ENCODE assay signal across 8 mouse cellular contexts in the genomic region with DNA sequence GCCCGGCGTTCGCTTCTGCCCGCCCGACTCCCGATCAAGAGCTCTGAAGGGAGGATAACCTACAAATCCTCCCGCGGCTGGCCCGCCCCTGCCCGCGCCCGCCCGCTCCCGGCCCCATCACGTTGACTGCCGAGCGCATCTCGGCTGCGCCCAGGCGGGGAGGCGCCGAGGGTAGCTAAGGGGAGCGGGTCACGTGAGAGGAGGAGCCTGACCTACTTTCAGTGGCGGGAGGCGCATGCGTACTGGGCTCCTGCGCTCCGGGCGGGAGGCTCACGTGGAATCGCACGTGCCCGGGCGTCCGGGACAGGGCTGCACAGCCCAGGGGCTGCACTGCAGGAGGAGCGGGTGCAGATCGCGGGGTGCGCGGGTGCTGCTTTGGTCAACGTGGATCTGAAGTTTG. TPM values are rescaled to one million over a fixed set of nuclear protein-coding genes. Genes with fewer than 3 reads are reported as not detected.
A peak's percentile ranks its signal among the peaks of the same experiment; 100 is the strongest.
DNase-seq lines count a peak whose midpoint lies in the region; ATAC-seq and TF ChIP-seq lines count a peak whose summit lies in the region.

No protein-coding gene starts in this region.

- peak overlapping the region; percentile 63 for H3K4me2 ChIP-seq in lung, embryonic 15.5 days

- ATAC-seq in frontal cortex, adult (ENCODE audit: low TSS enrichment) = peak; percentile 97
- peak; percentile 99 for ATAC-seq in lung, embryonic 15.5 days (ENCODE audit: borderline replicate concordance, extremely low read depth, low FRiP score, low TSS enrichment)

- TF ChIP-seq RAD21 in MEL (IDR thresholded peaks at IDR 0.05; ENCODE audit: low read depth, low read length) = no peak

- no peak for TF ChIP-seq EP300 in MEL (IDR thresholded peaks at IDR 0.05; ENCODE audit: low read depth in 1 of 2, low read length in 2 of 2)

- no peaks in the 10 kb centered on the region for H3K9me3 ChIP-seq in MEL (replicated peaks; ENCODE audit: insufficient read depth, low read length)
- no peaks in the 10 kb centered on the region for H3K9me3 ChIP-seq in hindbrain, embryonic 10.5 days
- no peaks in the 10 kb centered on the region for H3K9me3 ChIP-seq in lung, embryonic 15.5 days

- peak overlapping the region in 1 of 2 experiments; percentile 39; a peak in 2 of 4 replicates for H3K4me3 ChIP-seq in MEL (ENCODE audit: control insufficient read depth in 1 of 2, insufficient read depth in 1 of 2, low read depth in 2 of 2, low read length in 2 of 2)
- peak overlapping the region; percentile 44 for H3K4me3 ChIP-seq in hindbrain, embryonic 10.5 days
- H3K4me3 ChIP-seq in lung, embryonic 15.5 days = peak overlapping the region; percentile 30

- H3K4me1 ChIP-seq in MEL (ENCODE audit: control insufficient read depth in 1 of 2, insufficient read depth in 2 of 2, low read length in 2 of 2) = peaks cover 0 to 5% of the 10 kb centered on the region in 2 experiments; a peak in 2 of 4 replicates
- peaks cover 13% of the 10 kb centered on the region for H3K4me1 ChIP-seq in hindbrain, embryonic 10.5 days (replicated peaks)
- peaks cover 5% of the 10 kb centered on the region for H3K4me1 ChIP-seq in lung, embryonic 15.5 days

- H3K9ac ChIP-seq in MEL (ENCODE audit: control insufficient read depth, low read depth, low read length, poor library complexity, severe bottlenecking) = 0 out of 2 replicates have a peak overlapping the region, but pooled peaks have one; percentile 2
- no peak overlapping the region; the same call in 1 of the 2 replicates for H3K9ac ChIP-seq in lung, embryonic 15.5 days

- peak; percentile 91 for DNase-seq in MEL (ENCODE audit: low read depth, low spot score)
- peak; percentile 100 for DNase-seq in cerebellum, adult 8-10 months
- peak; percentile 96 for DNase-seq in hindbrain, embryonic 10.5 days (ENCODE audit: low spot score)
- DNase-seq in layer of hippocampus, adult 9-10 months (ENCODE audit: low spot score) = peak; percentile 95
- DNase-seq in ovary, postnatal 14 days (ENCODE audit: low spot score) = peak; percentile 99
- peak; percentile 95 to 97 for DNase-seq in thymus, postnatal 10 days (ENCODE audit: low spot score in 2 of 2)

- WGBS in hindbrain, embryonic 10.5 days = under 1% methylated on average over 42 of the region's 42 CpGs
- WGBS in lung, embryonic 15.5 days = under 1% methylated on average over 42 of the region's 42 CpGs

- H3K27me3 ChIP-seq in MEL (ENCODE audit: control insufficient read depth in 1 of 2, insufficient read depth in 2 of 2, low read length in 2 of 2) = no peaks in the 10 kb centered on the region
- peaks cover 37% of the 10 kb centered on the region for H3K27me3 ChIP-seq in hindbrain, embryonic 10.5 days (ENCODE audit: insufficient read depth, poor library complexity, severe bottlenecking)
- peaks cover 17% of the 10 kb centered on the region; the same call in 1 of the 2 replicates for H3K27me3 ChIP-seq in lung, embryonic 15.5 days

- H3K36me3 ChIP-seq in MEL (ENCODE audit: control insufficient read depth in 1 of 2, insufficient read depth in 2 of 2, low read length in 2 of 2) = no peaks in the 10 kb centered on the region; a peak in 1 of 4 replicates
- no peaks in the 10 kb centered on the region for H3K36me3 ChIP-seq in hindbrain, embryonic 10.5 days
- H3K36me3 ChIP-seq in lung, embryonic 15.5 days = no peaks in the 10 kb centered on the region

- TF ChIP-seq POLR2A in MEL (IDR thresholded peaks at IDR 0.05; ENCODE audit: control insufficient read depth in 1 of 2, insufficient read depth in 1 of 2, low read depth in 1 of 2, low read length in 2 of 2, poor library complexity in 1 of 2) = no peak; a peak in 1 of 4 replicates

- H3K79me2 ChIP-seq in MEL (ENCODE audit: control insufficient read depth, insufficient read depth, low read length, poor library complexity) = no peaks in the 10 kb centered on the region

- H3K27ac ChIP-seq in MEL (ENCODE audit: control insufficient read depth, low read depth, low read length) = no peak overlapping the region
- peak overlapping the region; percentile 67 for H3K27ac ChIP-seq in hindbrain, embryonic 10.5 days
- no peak overlapping the region for H3K27ac ChIP-seq in lung, embryonic 15.5 days

- no peak for TF ChIP-seq CTCF in MEL (IDR thresholded peaks at IDR 0.05 in 2 of 3, conservative IDR thresholded peaks at IDR 0.05 in 1 of 3; ENCODE audit: control insufficient read depth in 1 of 3, insufficient read depth in 1 of 3, low read depth in 2 of 3, low read length in 3 of 3, poor library complexity in 1 of 3, severe bottlenecking in 1 of 3)

TF ChIP-seq in MEL, 35 proteins besides CTCF, POLR2A, EP300 and RAD21:
- TF ChIP-seq SMC3 (IDR thresholded peaks at IDR 0.05; ENCODE audit: low read depth, low read length) (no peak), MYB (IDR thresholded peaks at IDR 0.05; ENCODE audit: low read depth, low read length) (no peak), NELFE (IDR thresholded peaks at IDR 0.05; ENCODE audit: low read depth, low read length) (no peak), USF1 (IDR thresholded peaks at IDR 0.05; ENCODE audit: low read depth, low read length) (peak; percentile 95), MYC (IDR thresholded peaks at IDR 0.05; ENCODE audit: low read depth, low read length) (peak; percentile 51; the same call in 1 of the 2 replicates), MEF2A (IDR thresholded peaks at IDR 0.05; ENCODE audit: extremely low read depth, insufficient replicate concordance, low read depth, low read length, poor library complexity, severe bottlenecking) (no peak), TAL1 (IDR thresholded peaks at IDR 0.05; ENCODE audit: low read length) (no peak), KAT2A (conservative IDR thresholded peaks at IDR 0.05; ENCODE audit: low read depth, low read length) (no peak), ETS1 (IDR thresholded peaks at IDR 0.05; ENCODE audit: low read depth, low read length) (peak; percentile 46; the same call in 1 of the 2 replicates), RCOR1 (IDR thresholded peaks at IDR 0.05; ENCODE audit: low read depth, low read length) (no peak), NRF1 (IDR thresholded peaks at IDR 0.05; ENCODE audit: insufficient read depth, low read depth, low read length, poor library complexity, severe bottlenecking) (peak; percentile 84), CHD2 (IDR thresholded peaks at IDR 0.05; ENCODE audit: low read length) (no peak), E2F4 (IDR thresholded peaks at IDR 0.05; ENCODE audit: borderline replicate concordance, low read depth, low read length) (no peak), JUND (IDR thresholded peaks at IDR 0.05; ENCODE audit: low read depth, low read length) (no peak), USF2 (IDR thresholded peaks at IDR 0.05; ENCODE audit: borderline replicate concordance in 1 of 2, insufficient read depth in 1 of 2, low read depth in 1 of 2, low read length in 2 of 2) (peak in 1 of 2 experiments; percentile 67; a peak in 1 of 4 replicates), POLR2AphosphoS2 (IDR thresholded peaks at IDR 0.05; ENCODE audit: low read length) (no peak), MAZ (IDR thresholded peaks at IDR 0.05; ENCODE audit: low read depth, low read length) (no peak), GATA1 (IDR thresholded peaks at IDR 0.05; ENCODE audit: low read depth, low read length) (no peak), TCF12 (IDR thresholded peaks at IDR 0.05; ENCODE audit: low read depth, low read length) (no peak), ZMIZ1 (IDR thresholded peaks at IDR 0.05; ENCODE audit: low read depth, low read length) (no peak), POLR2AphosphoS5 (IDR thresholded peaks at IDR 0.05; ENCODE audit: borderline replicate concordance, low read depth, low read length) (no peak), MAX (IDR thresholded peaks at IDR 0.05; ENCODE audit: low read length) (peak; percentile 98), TBP (IDR thresholded peaks at IDR 0.05; ENCODE audit: low read depth, low read length) (no peak), UBTF (IDR thresholded peaks at IDR 0.05; ENCODE audit: borderline replicate concordance, insufficient read depth, low read depth, low read length) (no peak), ZKSCAN1 (IDR thresholded peaks at IDR 0.05; ENCODE audit: low read depth, low read length) (no peak), MXI1 (IDR thresholded peaks at IDR 0.05; ENCODE audit: low read depth, low read length) (peak; percentile 52; the same call in 1 of the 2 replicates), SIN3A (IDR thresholded peaks at IDR 0.05; ENCODE audit: low read length) (peak; percentile 61; the same call in 1 of the 2 replicates), MAFK (IDR thresholded peaks at IDR 0.05; ENCODE audit: borderline replicate concordance, low read depth, low read length) (no peak), ZC3H11A (IDR thresholded peaks at IDR 0.05; ENCODE audit: low read depth, low read length) (no peak), CHD1 (IDR thresholded peaks at IDR 0.05; ENCODE audit: low read depth, low read length) (no peak), HCFC1 (IDR thresholded peaks at IDR 0.05; ENCODE audit: low read depth, low read length) (peak; percentile 23; the same call in 1 of the 2 replicates), ZNF384 (IDR thresholded peaks at IDR 0.05; ENCODE audit: low read depth, low read length) (no peak), ELF1 (IDR thresholded peaks at IDR 0.05; ENCODE audit: low read depth, low read length) (no peak), BHLHE40 (IDR thresholded peaks at IDR 0.05; ENCODE audit: borderline replicate concordance, low read depth, low read length) (peak; percentile 95), GABPA (IDR thresholded peaks at IDR 0.05; ENCODE audit: low read depth, low read length) (no peak)

RNA-seq across cellular contexts. Expression of a gene that starts 27.2 kb away (rescaled TPM):
- total RNA-seq in MEL (2012; rRNA removed) = 0.10 and 0.42 TPM in 2 replicates
- polyA plus RNA-seq in MEL (2012; ENCODE audit: insufficient read depth in 1 of 2, insufficient read length in 2 of 2, low read depth in 1 of 2, low replicate concordance in 2 of 2, missing spikeins in 1 of 2) = 1 to 10 TPM in 1 of 2 experiments, not detected in 1; 1.5 TPM
- 1.0 and 1.9 TPM in 2 replicates for polyA plus RNA-seq in hindbrain, embryonic 10.5 days (2016; fragmentation: Nextera tagmentation; extraction: Ambion mirVana)
- 4.6 TPM in 2 replicates for polyA plus RNA-seq in lung, embryonic 15.5 days (2015; fragmentation: Nextera tagmentation; extraction: Ambion mirVana)
